Mouse (Mus musculus) spleen, postnatal 10 days (tissue): Measurements from ENCODE around the gene Rgl3.

Experiments
- DNase-seq, 2 experiments: peaks; one replicate each; pipeline ENCODE4 v3.0.0; 2021 to 2022; ENCODE audit warnings: low spot score in 2 of 2

The Rgl3 gene

GRCm38 (mm10) chr9:21923036-21923435 lies 66.2 kb downstream of the Rgl3 start:
- no peak for DNase-seq
